Mouse (Mus musculus) hindbrain, embryonic 10.5 days (tissue): ENCODE data around the gene Ptpn23. TPM values are rescaled to one million over a fixed set of nuclear protein-coding genes. Genes with fewer than 3 reads are reported as not detected.
"Not testable (repeated sequence)": the region's sequence is repeated elsewhere in the genome, so short reads cannot be mapped to it uniquely, and the experiment has no call there.

ENCODE experiments used
- DNase-seq: peaks from one replicate; pipeline ENCODE4 v3.0.0-alpha.2; 2017; ENCODE audit warnings: low spot score
- H3K27ac ChIP-seq: fragments of 300-500 bp; sonication (generic); 2 replicates; pipeline ENCODE4 v1.5.1; 2016; ENCODE audit warnings: mild to moderate bottlenecking, moderate library complexity
- H3K27me3 ChIP-seq: fragments of 300-500 bp; sonication (generic); 2 replicates; pipeline ENCODE4 v1.6.1; 2016; ENCODE audit warnings: mild to moderate bottlenecking; ENCODE audit not compliant: poor library complexity, insufficient read depth, severe bottlenecking
- H3K36me3 ChIP-seq: fragments of 300-500 bp; sonication (generic); 2 replicates; pipeline ENCODE4 v1.6.1; 2016; ENCODE audit warnings: mild to moderate bottlenecking, moderate library complexity
- H3K4me1 ChIP-seq: fragments of 300-500 bp; sonication (generic); replicated peaks from 2 replicates; pipeline ENCODE4 v1.6.1; 2016; ENCODE audit warnings: mild to moderate bottlenecking
- H3K4me3 ChIP-seq: fragments of 300-500 bp; sonication (generic); 2 replicates; pipeline ENCODE4 v1.5.1; 2016; ENCODE audit warnings: mild to moderate bottlenecking, moderate library complexity
- H3K9me3 ChIP-seq: fragments of 300-500 bp; sonication (generic); 2 replicates; pipeline ENCODE4 v1.6.1; 2016; ENCODE audit warnings: mild to moderate bottlenecking, moderate library complexity
- WGBS: fragments of 180-500 bp; shearing (Covaris S2); methylation state at CpG from one replicate; pipeline ENCODE4 v1.1.7; 2016; 5-methylcytosine and 5-hydroxymethylcytosine counted together
- polyA plus RNA-seq: library from polyadenylated mRNA; unstranded; fragments of >200 nt; fragmentation: Nextera tagmentation; extraction: Ambion mirVana; gene quantifications from 2 replicates; pipeline ENCODE4 v1.2.1, GENCODE M21; 2016

Gene Ptpn23
- polyA plus RNA-seq, 1 experiment from 2014 or later = 19.2 TPM

DNA sequence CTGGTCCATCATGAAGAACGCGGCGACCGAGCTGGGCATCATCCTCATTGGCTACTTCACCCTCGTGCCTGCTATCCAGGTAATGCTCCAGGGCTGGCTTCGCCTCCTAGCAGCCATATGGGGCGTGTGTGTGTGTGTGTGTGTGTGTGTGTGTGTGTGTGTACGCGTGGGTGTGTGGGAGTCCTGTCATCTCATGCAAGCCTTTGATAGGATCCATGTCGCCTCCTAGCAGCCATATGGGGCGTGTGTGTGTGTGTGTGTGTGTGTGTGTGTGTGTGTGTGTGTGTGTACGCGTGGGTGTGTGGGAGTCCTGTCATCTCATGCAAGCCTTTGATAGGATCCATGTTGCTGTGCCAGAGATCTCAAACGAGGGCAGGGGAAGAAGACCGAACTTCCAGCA, 30.4 kb downstream of the Ptpn23 start:
- 94% methylated on average over 15 of the region's 15 CpGs for WGBS
- not testable (repeated sequence) for H3K27ac ChIP-seq, H3K4me3 ChIP-seq, H3K9me3 ChIP-seq, H3K4me1 ChIP-seq, H3K27me3 ChIP-seq, DNase-seq
- peaks cover 97% of the 10 kb centered on the region for H3K36me3 ChIP-seq

DNA sequence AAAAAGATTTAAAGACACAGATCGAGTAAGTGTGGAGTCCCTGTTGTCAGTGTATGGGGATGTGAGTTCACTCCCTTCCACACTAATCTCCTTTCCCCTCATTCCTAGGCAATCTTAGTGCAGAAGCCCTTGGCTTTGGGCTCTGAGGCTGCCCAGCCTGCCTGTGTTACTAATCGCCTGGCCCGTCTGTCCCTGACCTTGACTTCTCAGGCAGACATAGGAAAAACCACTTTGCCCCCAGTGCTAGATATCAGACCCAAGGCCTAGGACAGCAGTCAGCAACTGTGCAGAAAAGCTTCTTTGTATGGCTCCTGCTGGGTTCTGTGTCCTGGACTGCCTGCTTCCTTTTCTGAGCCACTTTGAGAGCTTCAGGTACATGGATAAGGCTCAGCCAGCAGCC, 32.3 kb downstream of the Ptpn23 start:
- H3K4me1 ChIP-seq = peaks cover 4% of the 10 kb centered on the region; the same call in 1 of the 2 replicates
- H3K27ac ChIP-seq = no peak overlapping the region
- peaks cover 87% of the 10 kb centered on the region for H3K36me3 ChIP-seq
- DNase-seq = no peak
- H3K9me3 ChIP-seq = no peaks in the 10 kb centered on the region
- no peak overlapping the region for H3K4me3 ChIP-seq
- 95% methylated on average over 3 of the region's 3 CpGs for WGBS
- H3K27me3 ChIP-seq = no peaks in the 10 kb centered on the region

DNA sequence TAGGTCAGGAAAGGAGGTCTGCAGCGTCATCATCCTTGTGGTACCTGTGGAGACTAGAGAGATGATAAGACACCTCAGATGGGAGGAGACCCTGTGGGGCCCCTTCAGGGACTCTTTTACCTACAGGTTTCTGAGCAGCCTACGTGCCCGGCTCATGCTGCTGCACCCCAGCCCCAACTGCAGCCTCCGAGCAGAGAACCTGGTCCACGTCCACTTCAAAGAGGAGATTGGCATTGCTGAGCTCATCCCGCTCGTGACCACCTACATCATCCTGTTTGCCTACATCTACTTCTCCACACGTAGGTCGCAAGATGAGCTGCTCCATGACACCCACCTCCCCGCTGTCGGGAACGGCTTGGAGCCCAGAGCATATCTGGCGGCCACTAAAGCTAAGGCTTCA, 34.1 kb downstream of the Ptpn23 start:
- DNase-seq = no peak
- Histone ChIP-seq H3K4me3 (no peak overlapping the region), H3K27me3 (no peaks in the 10 kb centered on the region), H3K36me3 (peaks cover 73% of the 10 kb centered on the region), H3K9me3 (no peaks in the 10 kb centered on the region), H3K27ac (no peak overlapping the region), H3K4me1 (no peaks in the 10 kb centered on the region)
- WGBS = 96% methylated on average over 13 of the region's 13 CpGs

DNA sequence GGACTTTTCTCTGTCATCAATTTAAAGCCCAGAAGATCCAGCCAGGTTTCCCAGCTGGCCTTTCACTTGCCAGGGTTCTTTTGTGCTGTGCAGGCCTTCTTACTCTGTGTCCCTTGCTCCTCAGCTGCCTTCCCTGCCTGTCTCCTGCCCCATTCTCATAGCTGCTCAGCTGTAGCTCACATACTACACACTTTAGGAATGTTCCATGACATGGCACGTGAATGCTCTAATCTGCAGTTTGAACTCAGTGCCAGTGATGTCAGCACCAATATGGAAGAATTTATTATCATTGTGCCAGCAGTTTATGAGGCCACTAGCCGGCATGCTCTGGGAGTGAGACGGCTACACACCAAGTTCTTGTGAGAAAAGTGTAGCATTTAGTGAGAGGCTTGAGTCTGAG, 38.2 kb downstream of the Ptpn23 start:
- Histone ChIP-seq H3K4me3 (no peak overlapping the region), H3K36me3 (peaks cover 60% of the 10 kb centered on the region), H3K27me3 (no peaks in the 10 kb centered on the region), H3K9me3 (no peaks in the 10 kb centered on the region), H3K4me1 (no peaks in the 10 kb centered on the region), H3K27ac (no peak overlapping the region)
- WGBS = 95% methylated on average over 3 of the region's 3 CpGs
- no peak for DNase-seq

DNA sequence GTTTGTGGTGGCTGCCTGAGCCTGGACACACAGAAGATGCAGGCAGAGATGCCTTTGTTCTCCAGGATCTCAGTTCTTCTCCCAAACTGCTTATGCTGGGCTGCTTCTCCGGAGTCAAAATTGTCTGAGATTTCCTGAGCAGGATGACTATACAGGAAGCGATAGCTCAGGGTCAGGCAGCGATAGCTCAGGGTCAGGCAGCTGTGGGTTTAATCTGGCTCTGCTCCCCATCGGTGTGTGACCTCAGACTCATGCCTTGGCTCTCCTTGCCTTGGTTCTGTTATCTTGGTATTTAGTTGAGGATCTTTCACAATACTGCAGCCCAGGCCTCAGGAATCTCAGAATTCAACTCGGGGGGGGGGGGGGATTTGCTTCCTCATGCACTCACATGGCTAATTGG, 41.3 kb downstream of the Ptpn23 start:
- DNase-seq = no peak
- no peaks in the 10 kb centered on the region for H3K9me3 ChIP-seq
- 88% methylated on average over 5 of the region's 5 CpGs for WGBS
- H3K36me3 ChIP-seq = peaks cover 54% of the 10 kb centered on the region
- H3K4me1 ChIP-seq = no peaks in the 10 kb centered on the region
- no peaks in the 10 kb centered on the region for H3K27me3 ChIP-seq
- H3K27ac ChIP-seq = no peak overlapping the region
- H3K4me3 ChIP-seq = no peak overlapping the region

DNA sequence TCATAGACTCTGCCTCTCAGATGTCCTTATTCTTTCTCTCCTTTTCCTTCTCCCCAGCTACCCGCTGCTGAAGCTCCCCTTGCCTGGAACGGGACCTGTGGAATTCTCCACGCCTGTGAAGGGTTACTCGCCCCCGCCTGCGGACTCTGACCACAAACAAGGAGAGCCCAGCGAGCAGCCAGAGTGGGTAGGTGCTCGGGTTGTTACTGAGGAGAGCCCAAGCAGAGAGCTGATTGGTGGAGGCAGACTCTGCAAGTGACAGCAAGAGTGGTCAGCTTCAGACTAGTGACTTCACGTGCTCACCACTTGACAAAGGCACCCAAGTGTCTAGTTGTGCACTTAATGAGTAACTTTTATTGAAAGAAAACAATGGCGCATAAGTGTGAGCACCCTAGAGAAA, 45.7 kb downstream of the Ptpn23 start:
- Histone ChIP-seq H3K4me1 (no peaks in the 10 kb centered on the region), H3K4me3 (no peak overlapping the region), H3K9me3 (no peaks in the 10 kb centered on the region), H3K27ac (no peak overlapping the region), H3K27me3 (no peaks in the 10 kb centered on the region), H3K36me3 (peaks cover 46% of the 10 kb centered on the region)
- WGBS = 86% methylated on average over 10 of the region's 10 CpGs
- no peak for DNase-seq

DNA sequence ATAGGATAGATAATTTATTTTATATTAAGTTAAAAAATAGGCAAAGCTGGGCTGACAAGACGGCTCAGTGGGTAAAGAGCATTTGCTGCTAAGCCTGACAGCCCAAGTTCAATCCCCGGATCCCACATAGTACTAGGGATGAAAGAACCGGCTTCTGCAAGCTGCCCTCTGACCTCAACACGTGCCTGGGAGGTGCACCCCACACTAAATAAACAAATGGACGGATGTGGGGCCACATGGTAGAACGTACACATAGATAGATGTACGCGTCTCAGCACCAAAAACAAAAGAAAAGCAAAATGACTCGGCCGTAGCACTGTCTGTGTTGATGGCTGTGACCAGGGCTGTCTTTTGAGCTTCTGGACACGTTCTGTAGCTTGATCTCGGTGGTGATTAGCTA, 46.7 kb downstream of the Ptpn23 start:
- H3K27me3 ChIP-seq = no peaks in the 10 kb centered on the region
- DNase-seq = no peak
- H3K9me3 ChIP-seq = no peaks in the 10 kb centered on the region
- H3K27ac ChIP-seq = no peak overlapping the region
- no peaks in the 10 kb centered on the region for H3K4me1 ChIP-seq
- H3K4me3 ChIP-seq = no peak overlapping the region
- peaks cover 48% of the 10 kb centered on the region for H3K36me3 ChIP-seq
- WGBS = 73% methylated on average over 12 of the region's 12 CpGs

DNA sequence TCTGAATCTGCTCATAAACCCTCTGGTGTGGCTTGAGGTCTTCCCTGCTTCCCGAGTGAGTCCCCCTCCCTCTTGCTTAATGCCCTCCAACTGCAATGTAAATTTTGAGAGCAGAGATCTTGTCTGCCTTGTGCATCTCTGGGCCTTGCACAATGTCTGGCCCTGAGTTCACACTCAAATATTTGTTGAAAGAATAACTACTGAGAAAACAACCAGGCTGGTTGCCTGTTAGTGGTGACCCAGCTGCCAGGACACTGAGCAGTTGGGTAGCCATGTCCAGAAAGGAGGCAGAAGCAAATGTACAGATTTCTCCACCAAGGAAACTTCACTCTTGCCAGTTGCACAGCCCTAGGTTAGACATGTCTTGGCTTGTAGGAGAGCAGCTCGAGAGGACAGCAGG, 49.7 kb downstream of the Ptpn23 start:
- Histone ChIP-seq H3K36me3 (peaks cover 48% of the 10 kb centered on the region), H3K27me3 (no peaks in the 10 kb centered on the region), H3K9me3 (no peaks in the 10 kb centered on the region), H3K4me3 (no peak overlapping the region), H3K27ac (no peak overlapping the region), H3K4me1 (no peaks in the 10 kb centered on the region)
- 88% methylated on average over 2 of the region's 2 CpGs for WGBS
- no peak for DNase-seq

DNA sequence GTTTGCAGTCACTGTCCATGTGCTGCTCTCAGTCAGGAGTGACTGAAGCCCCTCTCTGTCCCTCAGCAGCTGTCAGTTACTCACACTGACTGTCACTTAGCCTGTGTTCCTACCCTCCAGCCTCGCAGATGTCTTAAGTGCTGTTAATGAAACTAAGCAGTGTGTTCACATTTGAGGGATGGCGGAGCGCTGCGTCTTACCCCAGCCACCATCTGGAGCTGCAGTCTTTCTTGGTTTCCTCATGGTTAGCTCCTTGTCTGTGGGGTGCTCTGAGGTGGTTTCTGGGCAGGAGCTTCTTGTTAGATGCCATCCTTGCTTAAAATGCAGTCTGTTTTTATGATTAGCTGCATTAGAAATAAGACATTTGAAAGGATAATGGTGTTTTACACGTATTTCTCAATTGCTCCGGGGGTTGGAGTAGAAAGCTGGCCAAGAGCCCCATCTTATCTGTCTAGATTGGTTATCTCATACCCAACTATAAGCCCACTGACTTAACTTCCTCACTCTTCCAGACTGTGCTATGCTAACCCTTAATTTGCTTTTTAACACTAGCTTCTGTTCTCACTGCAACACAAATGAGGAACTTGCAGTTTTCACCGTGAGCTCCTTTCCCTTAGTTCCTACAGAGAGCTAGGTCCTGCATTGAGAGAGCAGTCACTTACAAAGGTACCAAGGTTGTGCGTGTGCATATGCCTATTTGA, 55.9 kb downstream of the Ptpn23 start:
- H3K4me1 ChIP-seq = peaks cover 3% of the 10 kb centered on the region; the same call in 1 of the 2 replicates
- no peak overlapping the region for H3K4me3 ChIP-seq
- 92% methylated on average over 8 of the region's 8 CpGs for WGBS
- no peaks in the 10 kb centered on the region for H3K9me3 ChIP-seq
- DNase-seq = no peak
- peaks cover 26% of the 10 kb centered on the region for H3K36me3 ChIP-seq
- no peaks in the 10 kb centered on the region for H3K27me3 ChIP-seq
- H3K27ac ChIP-seq = no peak overlapping the region

DNA sequence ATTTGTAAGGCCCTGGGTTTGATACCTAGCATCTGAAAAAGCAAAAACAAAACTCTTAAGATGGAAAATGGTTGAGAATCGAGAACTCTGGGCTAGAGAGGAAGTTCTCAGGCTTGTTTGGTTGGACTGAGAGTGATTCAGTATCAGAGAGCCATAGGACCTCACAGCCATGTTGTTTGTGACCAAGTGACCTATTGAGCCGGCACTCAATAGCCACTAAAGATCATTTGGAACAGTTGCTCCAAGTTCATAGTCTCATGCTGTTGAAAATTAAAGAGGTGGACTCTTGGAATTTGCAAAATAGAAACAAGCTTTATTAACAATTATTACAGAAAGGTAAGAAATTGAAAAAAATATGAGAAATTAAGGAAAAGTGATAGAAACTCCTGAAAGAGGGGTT, 56.7 kb downstream of the Ptpn23 start:
- no peak for DNase-seq
- WGBS = 90% methylated on average over 2 of the region's 2 CpGs
- Histone ChIP-seq H3K9me3 (no peaks in the 10 kb centered on the region), H3K36me3 (peaks cover 24% of the 10 kb centered on the region), H3K4me3 (no peak overlapping the region), H3K27me3 (no peaks in the 10 kb centered on the region), H3K27ac (no peak overlapping the region), H3K4me1 (peaks cover 3% of the 10 kb centered on the region; the same call in 1 of the 2 replicates)

DNA sequence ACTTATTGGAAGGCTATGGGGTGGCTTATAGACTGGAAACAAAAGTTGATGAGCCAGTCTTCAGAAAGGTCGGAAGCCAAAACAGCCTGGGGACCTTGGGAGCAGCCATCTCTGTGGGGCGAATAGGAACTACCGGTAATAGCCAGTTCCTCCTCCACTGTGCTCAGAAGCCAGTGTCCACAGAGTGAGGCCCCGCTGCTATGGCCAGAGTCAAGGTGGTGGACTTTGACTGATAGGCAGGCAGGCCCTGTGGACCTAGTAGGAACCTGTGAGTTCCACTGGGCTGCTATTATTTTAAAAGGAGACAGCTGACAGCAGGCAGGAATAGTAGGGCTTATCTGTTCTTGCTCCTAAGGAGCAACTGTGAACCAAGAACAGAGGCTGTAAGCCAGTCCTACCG, 57.4 kb downstream of the Ptpn23 start:
- Histone ChIP-seq H3K36me3 (peaks cover 19% of the 10 kb centered on the region), H3K4me1 (peaks cover 3% of the 10 kb centered on the region; the same call in 1 of the 2 replicates), H3K4me3 (no peak overlapping the region), H3K27ac (no peak overlapping the region), H3K9me3 (no peaks in the 10 kb centered on the region), H3K27me3 (no peaks in the 10 kb centered on the region)
- 85% methylated on average over 5 of the region's 5 CpGs for WGBS
- no peak for DNase-seq

DNA sequence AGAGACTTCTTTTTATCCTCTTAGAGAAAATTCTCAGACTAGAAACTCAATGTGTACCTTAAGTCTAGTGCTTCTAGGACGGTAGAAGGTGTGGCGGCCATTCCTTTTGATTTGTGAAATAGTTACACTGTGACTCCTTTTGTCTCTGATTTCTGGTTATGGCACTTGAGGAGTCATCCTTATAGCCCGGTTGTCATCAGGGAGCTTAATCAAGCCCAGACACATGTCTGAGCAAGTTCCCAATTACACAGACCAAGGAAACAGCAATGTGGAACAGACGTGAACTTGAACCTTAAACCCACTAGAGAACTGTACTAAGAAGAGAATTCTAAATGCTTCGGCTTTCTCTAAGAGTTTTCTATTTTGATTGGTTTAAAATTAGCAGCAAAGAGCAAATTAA, 57.8 kb downstream of the Ptpn23 start:
- peaks cover 5% of the 10 kb centered on the region; the same call in 1 of the 2 replicates for H3K4me1 ChIP-seq
- H3K27ac ChIP-seq = no peak overlapping the region
- 87% methylated on average over 5 of the region's 5 CpGs for WGBS
- no peaks in the 10 kb centered on the region for H3K9me3 ChIP-seq
- no peak for DNase-seq
- H3K36me3 ChIP-seq = peaks cover 15% of the 10 kb centered on the region
- no peaks in the 10 kb centered on the region for H3K27me3 ChIP-seq
- no peak overlapping the region for H3K4me3 ChIP-seq

DNA sequence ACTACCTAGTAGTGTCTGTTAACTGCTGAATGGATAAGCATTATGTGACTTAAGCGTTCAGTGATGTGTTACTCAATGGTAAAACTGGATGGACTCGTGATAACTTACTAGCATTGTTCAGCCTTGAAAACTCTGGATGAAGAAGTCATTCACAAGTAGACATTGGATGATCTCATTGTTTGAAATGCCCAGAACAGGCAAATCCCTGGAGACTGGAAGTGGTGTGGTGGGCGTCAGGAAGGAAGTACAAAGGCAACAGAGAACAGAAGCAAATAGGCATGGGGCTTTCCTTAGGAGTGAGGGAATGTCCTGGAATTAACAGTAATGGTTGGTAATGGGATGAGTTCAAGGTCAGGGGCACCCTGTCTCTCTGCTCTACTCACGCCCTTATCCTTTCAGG, 59.1 kb downstream of the Ptpn23 start:
- 80% methylated on average over 4 of the region's 4 CpGs for WGBS
- peaks cover 4% of the 10 kb centered on the region for H3K36me3 ChIP-seq
- H3K4me3 ChIP-seq = no peak overlapping the region

More for the DNA sequence above, 59.1 kb downstream of the Ptpn23 start:
- Histone ChIP-seq H3K27ac (no peak overlapping the region), H3K27me3 (no peaks in the 10 kb centered on the region), H3K4me1 (peaks cover 7% of the 10 kb centered on the region), H3K9me3 (no peaks in the 10 kb centered on the region)
- no peak for DNase-seq
